Mouse (Mus musculus): ENCODE results near the gene Rin3. TPM values are rescaled to one million over a fixed set of nuclear protein-coding genes. Genes with fewer than 3 reads are reported as not detected.
"Not testable (repeated sequence)": the region's sequence is repeated elsewhere in the genome, so short reads cannot be mapped to it uniquely, and the experiment has no call there.

The Rin3 gene
- polyA plus RNA-seq, 1 experiment from 2014 or later: 2.8 TPM

- 57% methylated on average over 8 of the region's 8 CpGs for WGBS
- no peaks in the 10 kb centered on the region for H3K9me3 ChIP-seq
- no peaks in the 10 kb centered on the region for H3K27me3 ChIP-seq (ENCODE audit: poor library complexity, severe bottlenecking)
- no peaks in the 10 kb centered on the region for H3K36me3 ChIP-seq (replicated peaks)
- H3K27ac ChIP-seq: 0 out of 2 replicates have a peak overlapping the region, but pooled peaks have one; percentile 0
- DNase-seq (ENCODE audit: extremely low spot score, low spot score): peak; percentile 17
- H3K4me3 ChIP-seq: no peak overlapping the region
- H3K4me1 ChIP-seq: peaks cover 16% of the 10 kb centered on the region
These were observed 20.9 kb upstream of the Rin3 start for GRCm38 (mm10) chr12:102261933-102262396.

GRCm38 (mm10) chr12:102262809-102263208, 20.0 kb upstream of the Rin3 start:
- Histone ChIP-seq H3K4me1 (peaks cover 16% of the 10 kb centered on the region), H3K27ac (peak overlapping the region; percentile 0; the same call in 1 of the 2 replicates), H3K36me3 (replicated peaks) (no peaks in the 10 kb centered on the region), H3K4me3 (no peak overlapping the region), H3K27me3 (ENCODE audit: poor library complexity, severe bottlenecking) (no peaks in the 10 kb centered on the region), H3K9me3 (no peaks in the 10 kb centered on the region)
- 88% methylated on average over 2 of the region's 2 CpGs for WGBS
- no peak for DNase-seq (ENCODE audit: extremely low spot score, low spot score)

- Histone ChIP-seq H3K27me3 (ENCODE audit: poor library complexity, severe bottlenecking) (no peaks in the 10 kb centered on the region), H3K4me1 (peaks cover 16% of the 10 kb centered on the region), H3K27ac (no peak overlapping the region), H3K36me3 (replicated peaks) (no peaks in the 10 kb centered on the region), H3K4me3 (no peak overlapping the region), H3K9me3 (no peaks in the 10 kb centered on the region)
- no peak for DNase-seq (ENCODE audit: extremely low spot score, low spot score)
These were observed 19.6 kb upstream of the Rin3 start for GRCm38 (mm10) chr12:102263249-102263648.

- no peaks in the 10 kb centered on the region for H3K9me3 ChIP-seq
These were observed 16.4 kb upstream of the Rin3 start for GRCm38 (mm10) chr12:102266433-102266832.

GRCm38 (mm10) chr12:102269144-102269543, 13.7 kb upstream of the Rin3 start:
- Histone ChIP-seq H3K4me3 (no peak overlapping the region), H3K27me3 (ENCODE audit: poor library complexity, severe bottlenecking) (no peaks in the 10 kb centered on the region), H3K9me3 (no peaks in the 10 kb centered on the region), H3K36me3 (replicated peaks) (no peaks in the 10 kb centered on the region), H3K4me1 (no peaks in the 10 kb centered on the region), H3K27ac (no peak overlapping the region)
- no peak for DNase-seq (ENCODE audit: extremely low spot score, low spot score)
- WGBS: 57% methylated on average over 2 of the region's 2 CpGs

More at GRCm38 (mm10) chr12:102266433-102266832, 16.4 kb upstream of the Rin3 start:
- H3K4me1 ChIP-seq: peaks cover 9% of the 10 kb centered on the region
- no peak overlapping the region for H3K27ac ChIP-seq
- no peak for DNase-seq (ENCODE audit: extremely low spot score, low spot score)
- 87% methylated on average over 8 of the region's 8 CpGs for whole genome bisulfite sequencing
- no peak overlapping the region for H3K4me3 ChIP-seq
- no peaks in the 10 kb centered on the region for H3K27me3 ChIP-seq (ENCODE audit: poor library complexity, severe bottlenecking)
- H3K36me3 ChIP-seq (replicated peaks): no peaks in the 10 kb centered on the region

- H3K4me3 ChIP-seq: no peak overlapping the region
- 87% methylated on average over 6 of the region's 6 CpGs for WGBS
- H3K4me1 ChIP-seq: no peaks in the 10 kb centered on the region
- no peaks in the 10 kb centered on the region for H3K36me3 ChIP-seq (replicated peaks)
- H3K27ac ChIP-seq: no peak overlapping the region
- no peaks in the 10 kb centered on the region for H3K27me3 ChIP-seq (ENCODE audit: poor library complexity, severe bottlenecking)
- no peak for DNase-seq (ENCODE audit: extremely low spot score, low spot score)
- H3K9me3 ChIP-seq: no peaks in the 10 kb centered on the region
These were observed 12.0 kb upstream of the Rin3 start for GRCm38 (mm10) chr12:102270776-102271405.

- DNase-seq (ENCODE audit: extremely low spot score, low spot score): no peak
- Histone ChIP-seq H3K9me3 (no peaks in the 10 kb centered on the region), H3K27me3 (ENCODE audit: poor library complexity, severe bottlenecking) (no peaks in the 10 kb centered on the region), H3K4me1 (no peaks in the 10 kb centered on the region), H3K36me3 (replicated peaks) (no peaks in the 10 kb centered on the region), H3K4me3 (no peak overlapping the region), H3K27ac (no peak overlapping the region)
- WGBS: 73% methylated on average over 4 of the region's 4 CpGs
These were observed 11.4 kb upstream of the Rin3 start for GRCm38 (mm10) chr12:102271447-102271846.

- Histone ChIP-seq H3K9me3 (no peaks in the 10 kb centered on the region), H3K4me1 (no peaks in the 10 kb centered on the region), H3K27ac (no peak overlapping the region), H3K27me3 (ENCODE audit: poor library complexity, severe bottlenecking) (0 out of 2 replicates have a peak, but pooled peaks cover 5% of the 10 kb centered on the region), H3K36me3 (replicated peaks) (no peaks in the 10 kb centered on the region), H3K4me3 (no peak overlapping the region)
- no peak for DNase-seq (ENCODE audit: extremely low spot score, low spot score)
- WGBS: 67% methylated on average over 7 of the region's 7 CpGs
These were observed 6.9 kb upstream of the Rin3 start for GRCm38 (mm10) chr12:102275833-102276443.

- H3K27ac ChIP-seq; H3K9me3 ChIP-seq; H3K36me3 ChIP-seq (replicated peaks); H3K4me3 ChIP-seq; DNase-seq (ENCODE audit: extremely low spot score, low spot score): not testable (repeated sequence)
- Histone ChIP-seq H3K27me3 (ENCODE audit: poor library complexity, severe bottlenecking) (peaks cover 49% of the 10 kb centered on the region), H3K4me1 (peaks cover 30% of the 10 kb centered on the region)
- WGBS: 79% methylated on average over 4 of the region's 4 CpGs
These were observed 2.6 kb upstream of the Rin3 start for GRCm38 (mm10) chr12:102280290-102280689.

- no peak overlapping the region for H3K27ac ChIP-seq
- WGBS: 72% methylated on average over 7 of the region's 7 CpGs
- no peak for DNase-seq (ENCODE audit: extremely low spot score, low spot score)
- no peak overlapping the region for H3K4me3 ChIP-seq
- peaks cover 56% of the 10 kb centered on the region for H3K27me3 ChIP-seq (ENCODE audit: poor library complexity, severe bottlenecking)
- H3K9me3 ChIP-seq: no peaks in the 10 kb centered on the region
- peaks cover 30% of the 10 kb centered on the region for H3K4me1 ChIP-seq
- H3K36me3 ChIP-seq (replicated peaks): no peaks in the 10 kb centered on the region
These were observed 1.9 kb upstream of the Rin3 start for GRCm38 (mm10) chr12:102280867-102281503.

GRCm38 (mm10) chr12:102282126-102282525, 722 bp upstream of the Rin3 start:
- H3K4me3 ChIP-seq: no peak overlapping the region
- peaks cover 59% of the 10 kb centered on the region for H3K27me3 ChIP-seq (ENCODE audit: poor library complexity, severe bottlenecking)
- 55% methylated on average over 2 of the region's 2 CpGs for WGBS
- H3K36me3 ChIP-seq (replicated peaks): no peaks in the 10 kb centered on the region
- DNase-seq (ENCODE audit: extremely low spot score, low spot score): no peak
- peaks cover 30% of the 10 kb centered on the region for H3K4me1 ChIP-seq
- no peaks in the 10 kb centered on the region for H3K9me3 ChIP-seq
- no peak overlapping the region for H3K27ac ChIP-seq

- peak; percentile 25 for DNase-seq (ENCODE audit: extremely low spot score, low spot score)
- Histone ChIP-seq H3K4me3 (peak overlapping the region; percentile 71), H3K27ac (peak overlapping the region; percentile 85), H3K36me3 (replicated peaks) (no peaks in the 10 kb centered on the region), H3K27me3 (ENCODE audit: poor library complexity, severe bottlenecking) (peaks cover 59% of the 10 kb centered on the region), H3K9me3 (no peaks in the 10 kb centered on the region), H3K4me1 (peaks cover 30% of the 10 kb centered on the region)
- WGBS: 7% methylated on average over 23 of the region's 24 CpGs
These were observed 827 bp downstream of the Rin3 start for GRCm38 (mm10) chr12:102283483-102284266.

Data from forebrain, embryonic 10.5 days (tissue).